Mouse (Mus musculus) MEL (cell line): Measurements from ENCODE around the gene Zfp729b. TPM values are rescaled to one million over a fixed set of nuclear protein-coding genes. Genes with fewer than 3 reads are reported as not detected.

Experiments
- DNase-seq: peaks from one replicate; pipeline ENCODE4 v3.0.0; 2011; ENCODE audit warnings: low read depth, low spot score
- H3K27ac ChIP-seq: 2 replicates; pipeline ENCODE4 v1.5.1; 2012; ENCODE audit warnings: low read depth, mild to moderate bottlenecking, control low read depth, low read length, moderate library complexity; ENCODE audit not compliant: control insufficient read depth
- H3K27me3 ChIP-seq, 2 experiments: fragments of 150-350 bp in 1 of 2; sonication (generic) in 1 of 2; 2 replicates each; pipeline ENCODE4 v1.6.1; 2012; ENCODE audit warnings: low read length in 2 of 2, mild to moderate bottlenecking in 2 of 2, improper control_type of control experiment in 1 of 2, moderate library complexity in 1 of 2; ENCODE audit not compliant: insufficient read depth in 2 of 2, control insufficient read depth in 1 of 2
- H3K36me3 ChIP-seq, 2 experiments: 2 replicates each; pipeline ENCODE4 v1.6.1; 2012 to 2014; ENCODE audit warnings: low read length in 2 of 2, improper control_type of control experiment in 1 of 2, inconsistent platforms in 1 of 2, mild to moderate bottlenecking in 1 of 2; ENCODE audit not compliant: insufficient read depth in 2 of 2, control insufficient read depth in 1 of 2
- H3K4me1 ChIP-seq, 2 experiments: fragments of 150-350 bp in 1 of 2; sonication (generic) in 1 of 2; 2 replicates each; pipeline ENCODE4 v1.6.1; 2012; ENCODE audit warnings: low read length in 2 of 2, improper control_type of control experiment in 1 of 2, mild to moderate bottlenecking in 1 of 2; ENCODE audit not compliant: insufficient read depth in 2 of 2, control insufficient read depth in 1 of 2
- H3K4me3 ChIP-seq, 2 experiments: fragments of 150-350 bp in 1 of 2; sonication (generic) in 1 of 2; 2 replicates each; pipeline ENCODE4 v1.5.1; 2012; ENCODE audit warnings: low read depth in 2 of 2, low read length in 2 of 2, mild to moderate bottlenecking in 2 of 2, moderate library complexity in 2 of 2, control low read depth in 1 of 2, improper control_type of control experiment in 1 of 2; ENCODE audit not compliant: control insufficient read depth in 1 of 2, insufficient read depth in 1 of 2
- H3K79me2 ChIP-seq: 2 replicates; pipeline ENCODE4 v1.6.1; 2012; ENCODE audit warnings: mild to moderate bottlenecking, low read length, moderate library complexity; ENCODE audit not compliant: control insufficient read depth, poor library complexity, insufficient read depth
- H3K9ac ChIP-seq: 2 replicates; pipeline ENCODE4 v1.6.1; 2012; ENCODE audit warnings: low read depth, mild to moderate bottlenecking, control low read depth, low read length, moderate library complexity; ENCODE audit not compliant: control insufficient read depth, poor library complexity, severe bottlenecking
- H3K9me3 ChIP-seq: fragments of 150-350 bp; sonication (generic); replicated peaks from 2 replicates; pipeline ENCODE4 v1.6.1; 2012; ENCODE audit warnings: mild to moderate bottlenecking, low read length, improper control_type of control experiment, moderate library complexity; ENCODE audit not compliant: insufficient read depth
- BHLHE40 ChIP-seq: IDR thresholded peaks from 2 replicates; pipeline ENCODE4 v1.6.1; 2012; ENCODE audit warnings: low read depth, mild to moderate bottlenecking, inconsistent platforms, low read length, improper control_type of control experiment, borderline replicate concordance
- CTCF ChIP-seq, 3 experiments: IDR thresholded peaks in 2 of 3; conservative IDR thresholded peaks in 1 of 3; 2 replicates each; pipeline ENCODE4 v1.5.1; 2011 to 2012; ENCODE audit warnings: low read length in 3 of 3, low read depth in 2 of 3, mild to moderate bottlenecking in 2 of 3, improper control_type of control experiment in 1 of 3, inconsistent platforms in 1 of 3, mixed read lengths in 1 of 3, moderate library complexity in 1 of 3; ENCODE audit not compliant: control insufficient read depth in 1 of 3, insufficient read depth in 1 of 3, poor library complexity in 1 of 3, severe bottlenecking in 1 of 3
- E2F4 ChIP-seq: IDR thresholded peaks from 2 replicates; pipeline ENCODE4 v1.6.1; 2011; ENCODE audit warnings: low read depth, low read length, improper control_type of control experiment, borderline replicate concordance
- ELF1 ChIP-seq: IDR thresholded peaks from 2 replicates; pipeline ENCODE4 v1.6.1; 2014; ENCODE audit warnings: low read depth, mild to moderate bottlenecking, inconsistent platforms, low read length, improper control_type of control experiment, moderate library complexity
- EP300 ChIP-seq, 2 experiments: IDR thresholded peaks; 2 replicates each; pipeline ENCODE4 v1.6.1; 2011; ENCODE audit warnings: improper control_type of control experiment in 2 of 2, low read length in 2 of 2, low read depth in 1 of 2, mild to moderate bottlenecking in 1 of 2
- GABPA ChIP-seq: IDR thresholded peaks from 2 replicates; pipeline ENCODE4 v1.6.1; 2012; ENCODE audit warnings: low read depth, mild to moderate bottlenecking, inconsistent platforms, low read length, improper control_type of control experiment, moderate library complexity
- MAX ChIP-seq: IDR thresholded peaks from 2 replicates; pipeline ENCODE4 v1.6.1; 2011; ENCODE audit warnings: low read length, improper control_type of control experiment
- MAZ ChIP-seq: IDR thresholded peaks from 2 replicates; pipeline ENCODE4 v1.6.1; 2012; ENCODE audit warnings: low read depth, mild to moderate bottlenecking, inconsistent platforms, low read length, improper control_type of control experiment
- MEF2A ChIP-seq: IDR thresholded peaks from 2 replicates; pipeline ENCODE4 v1.6.1; 2014; ENCODE audit warnings: low read depth, mild to moderate bottlenecking, inconsistent platforms, low read length, improper control_type of control experiment; ENCODE audit not compliant: poor library complexity, insufficient replicate concordance, severe bottlenecking; ENCODE audit errors: extremely low read depth
- MXI1 ChIP-seq: IDR thresholded peaks from 2 replicates; pipeline ENCODE4 v1.6.1; 2011; ENCODE audit warnings: mild to moderate bottlenecking, low read depth, low read length, improper control_type of control experiment
- MYB ChIP-seq: IDR thresholded peaks from 2 replicates; pipeline ENCODE4 v1.6.1; 2011; ENCODE audit warnings: mild to moderate bottlenecking, low read depth, low read length, improper control_type of control experiment
- NELFE ChIP-seq: IDR thresholded peaks from 2 replicates; pipeline ENCODE4 v1.6.1; 2011; ENCODE audit warnings: low read depth, low read length, improper control_type of control experiment
- NRF1 ChIP-seq: IDR thresholded peaks from 2 replicates; pipeline ENCODE4 v1.6.1; 2014; ENCODE audit warnings: low read depth, mild to moderate bottlenecking, inconsistent platforms, low read length, improper control_type of control experiment, moderate library complexity; ENCODE audit not compliant: poor library complexity, insufficient read depth, severe bottlenecking
- POLR2A ChIP-seq, 2 experiments: IDR thresholded peaks; 2 replicates each; pipeline ENCODE4 v1.6.1; 2011 to 2012; ENCODE audit warnings: low read length in 2 of 2, mild to moderate bottlenecking in 2 of 2, control low read depth in 1 of 2, improper control_type of control experiment in 1 of 2, low read depth in 1 of 2, moderate library complexity in 1 of 2; ENCODE audit not compliant: control insufficient read depth in 1 of 2, insufficient read depth in 1 of 2, poor library complexity in 1 of 2
- POLR2AphosphoS5 ChIP-seq: IDR thresholded peaks from 2 replicates; pipeline ENCODE4 v1.6.1; 2012; ENCODE audit warnings: low read depth, borderline replicate concordance, mild to moderate bottlenecking, inconsistent platforms, low read length, moderate library complexity, mixed read lengths
- RCOR1 ChIP-seq: IDR thresholded peaks from 2 replicates; pipeline ENCODE4 v1.6.1; 2012; ENCODE audit warnings: low read depth, mild to moderate bottlenecking, inconsistent platforms, low read length, improper control_type of control experiment
- SMC3 ChIP-seq: IDR thresholded peaks from 2 replicates; pipeline ENCODE4 v1.6.1; 2011; ENCODE audit warnings: low read depth, low read length, improper control_type of control experiment
- TAL1 ChIP-seq: IDR thresholded peaks from 2 replicates; pipeline ENCODE4 v1.6.1; 2012; ENCODE audit warnings: mild to moderate bottlenecking, inconsistent platforms, low read length, moderate library complexity, mixed read lengths
- TBP ChIP-seq: IDR thresholded peaks from 2 replicates; pipeline ENCODE4 v1.8.0; 2011; ENCODE audit warnings: low read depth, low read length, improper control_type of control experiment
- TCF12 ChIP-seq: IDR thresholded peaks from 2 replicates; pipeline ENCODE4 v1.6.1; 2014; ENCODE audit warnings: low read depth, mild to moderate bottlenecking, inconsistent platforms, low read length, improper control_type of control experiment, moderate library complexity
- UBTF ChIP-seq: IDR thresholded peaks from 2 replicates; pipeline ENCODE4 v1.6.1; 2012; ENCODE audit warnings: low read depth, mild to moderate bottlenecking, inconsistent platforms, low read length, improper control_type of control experiment, moderate library complexity, borderline replicate concordance; ENCODE audit not compliant: insufficient read depth
- USF1 ChIP-seq: IDR thresholded peaks from 2 replicates; pipeline ENCODE4 v1.6.1; 2014; ENCODE audit warnings: low read depth, mild to moderate bottlenecking, inconsistent platforms, low read length, improper control_type of control experiment, moderate library complexity
- ZC3H11A ChIP-seq: IDR thresholded peaks from 2 replicates; pipeline ENCODE4 v1.6.1; 2012; ENCODE audit warnings: low read depth, mild to moderate bottlenecking, inconsistent platforms, low read length, improper control_type of control experiment
- ZMIZ1 ChIP-seq: IDR thresholded peaks from 2 replicates; pipeline ENCODE4 v1.6.1; 2012; ENCODE audit warnings: low read depth, mild to moderate bottlenecking, inconsistent platforms, low read length, improper control_type of control experiment, moderate library complexity
- polyA plus RNA-seq, 2 experiments: library from polyadenylated mRNA; stranded (reverse) in 1 of 2; unstranded in 1 of 2; fragments of >175 nt in 1 of 2; fragments of >200 nt in 1 of 2; gene quantifications; 2 replicates each; pipeline versions ENCODE4 v1.2.1 to v1.2.4; 2012; ENCODE audit warnings: low replicate concordance in 2 of 2, low read depth in 1 of 2; ENCODE audit not compliant: insufficient read length in 2 of 2, insufficient read depth in 1 of 2, missing spikeins in 1 of 2
- total RNA-seq: library from RNA; depleted of rRNA; stranded (reverse); fragments of 300-350 nt; gene quantifications from 2 replicates; pipeline ENCODE4 v1.2.3, GENCODE M21; 2012

Gene Zfp729b
- total and polyA plus RNA-seq, 3 experiments = 5.0 to 7.0 TPM; not detected in 1

- TF ChIP-seq MAZ = no peak
- TF ChIP-seq E2F4 = no peak
- TF ChIP-seq USF1 = no peak
- TF ChIP-seq MEF2A = no peak
- no peak for TF ChIP-seq SMC3
- TF ChIP-seq GABPA = no peak
- TF ChIP-seq UBTF = no peak
- no peak for TF ChIP-seq POLR2A (IDR thresholded peaks at IDR 0.05; ENCODE audit: control insufficient read depth in 1 of 2, insufficient read depth in 1 of 2, low read depth in 1 of 2, low read length in 2 of 2, poor library complexity in 1 of 2)
- no peak for TF ChIP-seq CTCF (IDR thresholded peaks at IDR 0.05 in 2 of 3, conservative IDR thresholded peaks at IDR 0.05 in 1 of 3; ENCODE audit: control insufficient read depth in 1 of 3, insufficient read depth in 1 of 3, low read depth in 2 of 3, low read length in 3 of 3, poor library complexity in 1 of 3, severe bottlenecking in 1 of 3)
- TF ChIP-seq TCF12 = no peak
- TF ChIP-seq RCOR1 = no peak
- TF ChIP-seq ZC3H11A = no peak
- TF ChIP-seq MYB = no peak
- no peak for TF ChIP-seq ZMIZ1
- TF ChIP-seq NELFE = no peak
- no peak for TF ChIP-seq ELF1
- no peak for TF ChIP-seq MAX
- TF ChIP-seq POLR2AphosphoS5 = no peak
- Histone ChIP-seq H3K9ac (peak overlapping the region; percentile 34; the same call in 1 of the 2 replicates), H3K36me3 (no peaks in the 10 kb centered on the region), H3K27ac (no peak overlapping the region), H3K27me3 (no peaks in the 10 kb centered on the region), H3K9me3 (no peaks in the 10 kb centered on the region), H3K79me2 (no peaks in the 10 kb centered on the region), H3K4me1 (no peaks in the 10 kb centered on the region), H3K4me3 (peak overlapping the region; percentile 36 to 41)
- peak; percentile 54 for DNase-seq
These were observed 601 bp upstream of the Zfp729b start for GRCm38 (mm10) chr13:67610108-67610507.

GRCm38 (mm10) chr13:67572591-67573189, 36.8 kb downstream of the Zfp729b start:
- TF ChIP-seq NELFE (no peak), E2F4 (no peak), BHLHE40 (no peak), MAX (no peak), POLR2A (IDR thresholded peaks at IDR 0.05; ENCODE audit: control insufficient read depth in 1 of 2, insufficient read depth in 1 of 2, low read depth in 1 of 2, low read length in 2 of 2, poor library complexity in 1 of 2) (no peak), EP300 (IDR thresholded peaks at IDR 0.05; ENCODE audit: low read depth in 1 of 2, low read length in 2 of 2) (no peak), TAL1 (no peak), TBP (no peak), MXI1 (no peak), NRF1 (no peak)
- Histone ChIP-seq H3K9ac (no peak overlapping the region), H3K27ac (no peak overlapping the region), H3K4me1 (no peaks in the 10 kb centered on the region), H3K9me3 (no peaks in the 10 kb centered on the region), H3K27me3 (peaks cover 0 to 1% of the 10 kb centered on the region in 2 experiments; a peak in 1 of 4 replicates), H3K79me2 (no peaks in the 10 kb centered on the region; the same call in 1 of the 2 replicates), H3K4me3 (no peak overlapping the region), H3K36me3 (no peaks in the 10 kb centered on the region)
- no peak for DNase-seq
